ENCODE assay signal across 12 mouse cellular contexts in the genomic region with DNA sequence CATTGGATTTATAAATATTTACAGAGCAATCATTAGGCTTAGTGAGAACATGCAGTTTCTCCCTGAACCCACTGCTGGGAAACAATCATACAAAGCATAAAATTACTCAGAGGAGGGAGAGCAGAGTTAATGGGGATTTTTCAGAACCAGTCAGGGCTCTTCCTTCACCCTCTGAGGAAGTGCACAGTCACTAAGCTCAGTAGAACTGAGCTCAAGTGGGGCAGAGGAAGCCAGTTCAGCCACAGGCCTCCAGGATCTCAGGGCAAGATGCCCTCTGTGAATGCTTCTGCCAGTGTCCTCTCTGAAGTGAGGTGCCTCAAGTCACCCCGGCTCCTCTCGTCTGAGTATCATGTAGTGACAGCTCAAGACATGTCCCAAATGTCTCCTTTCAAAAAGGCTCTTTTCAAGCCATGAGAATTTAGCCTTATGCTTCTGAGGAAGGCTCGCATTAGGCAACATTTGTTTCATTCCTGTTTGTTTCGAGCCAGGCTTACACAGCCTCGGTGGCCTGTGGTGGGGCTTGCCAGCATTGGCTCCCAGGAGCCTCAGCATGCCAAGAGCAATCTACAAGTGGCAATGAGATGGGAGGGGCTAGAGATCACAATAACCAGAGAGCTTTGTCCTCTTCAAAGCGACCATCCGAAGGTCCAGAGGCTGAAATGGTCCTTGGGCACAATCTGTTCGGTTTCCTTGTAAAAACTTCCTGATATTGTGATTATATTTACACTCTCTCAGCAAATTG.
DNase-seq lines count a peak whose midpoint lies in the region; ATAC-seq and TF ChIP-seq lines count a peak whose summit lies in the region.
"Had no signal": no experiment of that assay in that cellular context is flagged by ENCODE, and none has a peak within 500 bp of the region (broad histone marks: within the 10 kb centered on the region; RNA-seq: fewer than 3 reads in every experiment).

No protein-coding gene starts in this region.

- H3K27me3 ChIP-seq in embryonic facial prominence, embryonic 13.5 days = no peaks in the 10 kb centered on the region
- H3K27me3 ChIP-seq in embryonic facial prominence, embryonic 10.5 days (replicated peaks; ENCODE audit: low read depth, poor library complexity, severe bottlenecking) = no peaks in the 10 kb centered on the region
- no peaks in the 10 kb centered on the region for H3K27me3 ChIP-seq in midbrain, postnatal 0 days (ENCODE audit: insufficient read depth, low read length)
- H3K27me3 ChIP-seq in hindbrain, embryonic 13.5 days = no peaks in the 10 kb centered on the region
- H3K27me3 ChIP-seq: heart, embryonic 13.5 days; limb, embryonic 13.5 days had no signal

- H3K36me3 ChIP-seq in embryonic facial prominence, embryonic 13.5 days = no peaks in the 10 kb centered on the region
- H3K36me3 ChIP-seq in embryonic facial prominence, embryonic 10.5 days (replicated peaks) = no peaks in the 10 kb centered on the region
- H3K36me3 ChIP-seq in midbrain, postnatal 0 days (ENCODE audit: insufficient read depth, low read length) = no peaks in the 10 kb centered on the region
- H3K36me3 ChIP-seq in hindbrain, embryonic 13.5 days = no peaks in the 10 kb centered on the region
- H3K36me3 ChIP-seq: heart, embryonic 13.5 days; limb, embryonic 13.5 days had no signal

- no peak overlapping the region for H3K4me3 ChIP-seq in embryonic facial prominence, embryonic 13.5 days
- H3K4me3 ChIP-seq in embryonic facial prominence, embryonic 10.5 days = no peak overlapping the region
- H3K4me3 ChIP-seq in midbrain, postnatal 0 days (ENCODE audit: low read depth, low read length) = no peak overlapping the region
- no peak overlapping the region for H3K4me3 ChIP-seq in hindbrain, embryonic 13.5 days
- H3K4me3 ChIP-seq: heart, embryonic 13.5 days; limb, embryonic 13.5 days had no signal

- no peak for TF ChIP-seq CTCF in midbrain, postnatal 0 days (IDR thresholded peaks at IDR 0.05)

- no peak for DNase-seq in embryonic facial prominence, embryonic 10.5 days (ENCODE audit: low spot score)
- peak; percentile 14 for DNase-seq in urinary bladder, postnatal 14 days (ENCODE audit: low spot score)
- DNase-seq in urinary bladder, postnatal 25 days (ENCODE audit: low spot score) = no peak
- peak; percentile 53 to 65 for DNase-seq in lung, adult 18-20 months
- no peak for DNase-seq in midbrain, postnatal 0 days (ENCODE audit: low spot score)
- DNase-seq in cerebellum, postnatal 36 days = no peak
- DNase-seq: kidney, postnatal 14 days; right cerebral cortex, postnatal 14 days had no signal

- H3K4me2 ChIP-seq in embryonic facial prominence, embryonic 13.5 days = no peak overlapping the region
- H3K4me2 ChIP-seq in midbrain, postnatal 0 days (ENCODE audit: low read depth, low read length, poor library complexity, severe bottlenecking) = no peak overlapping the region
- no peak overlapping the region for H3K4me2 ChIP-seq in hindbrain, embryonic 13.5 days
- H3K4me2 ChIP-seq: heart, embryonic 13.5 days; limb, embryonic 13.5 days had no signal

- WGBS in embryonic facial prominence, embryonic 13.5 days = 68% methylated on average over 8 of the region's 8 CpGs
- WGBS in embryonic facial prominence, embryonic 10.5 days = 83% methylated on average over 8 of the region's 8 CpGs
- 66% methylated on average over 8 of the region's 8 CpGs for WGBS in midbrain, postnatal 0 days
- WGBS in hindbrain, embryonic 13.5 days = 75% methylated on average over 8 of the region's 8 CpGs

- ATAC-seq in embryonic facial prominence, embryonic 13.5 days (ENCODE audit: insufficient number of reproducible peaks, insufficient read depth, low FRiP score, low TSS enrichment, low read depth) = no peak
- ATAC-seq in midbrain, postnatal 0 days (ENCODE audit: low FRiP score) = no peak
- no peak for ATAC-seq in hindbrain, embryonic 13.5 days (ENCODE audit: low FRiP score)

- H3K9ac ChIP-seq in embryonic facial prominence, embryonic 13.5 days = no peak overlapping the region
- no peak overlapping the region for H3K9ac ChIP-seq in midbrain, postnatal 0 days (replicated peaks; ENCODE audit: low read length, poor library complexity, severe bottlenecking)
- H3K9ac ChIP-seq in hindbrain, embryonic 13.5 days = no peak overlapping the region
- H3K9ac ChIP-seq: heart, embryonic 13.5 days; limb, embryonic 13.5 days had no signal

- H3K27ac ChIP-seq in embryonic facial prominence, embryonic 13.5 days = 0 out of 2 replicates have a peak overlapping the region, but pooled peaks have one; percentile 3
- no peak overlapping the region for H3K27ac ChIP-seq in embryonic facial prominence, embryonic 10.5 days (replicated peaks)
- no peak overlapping the region for H3K27ac ChIP-seq in midbrain, postnatal 0 days (ENCODE audit: low read depth, low read length)
- H3K27ac ChIP-seq in hindbrain, embryonic 13.5 days = no peak overlapping the region
- H3K27ac ChIP-seq: heart, embryonic 13.5 days; limb, embryonic 13.5 days had no signal

- peaks cover 7% of the 10 kb centered on the region; the same call in 1 of the 2 replicates for H3K4me1 ChIP-seq in embryonic facial prominence, embryonic 13.5 days
- no peaks in the 10 kb centered on the region for H3K4me1 ChIP-seq in embryonic facial prominence, embryonic 10.5 days
- H3K4me1 ChIP-seq in midbrain, postnatal 0 days (ENCODE audit: insufficient read depth, low read length) = no peaks in the 10 kb centered on the region
- H3K4me1 ChIP-seq in hindbrain, embryonic 13.5 days (replicated peaks) = no peaks in the 10 kb centered on the region

- no peaks in the 10 kb centered on the region for H3K9me3 ChIP-seq in embryonic facial prominence, embryonic 13.5 days
- no peaks in the 10 kb centered on the region for H3K9me3 ChIP-seq in embryonic facial prominence, embryonic 10.5 days
- no peaks in the 10 kb centered on the region for H3K9me3 ChIP-seq in midbrain, postnatal 0 days (ENCODE audit: low read length)
- H3K9me3 ChIP-seq in hindbrain, embryonic 13.5 days = no peaks in the 10 kb centered on the region
- H3K9me3 ChIP-seq: heart, embryonic 13.5 days; limb, embryonic 13.5 days had no signal

Comparison
In these comparisons a context has a peak if more than half of its experiments do, and no peak if none do; other contexts are left out.
1. DNase-seq: peak in urinary bladder, postnatal 14 days (single experiment) and lung, adult 18-20 months (2 of 2); none in embryonic facial prominence, embryonic 10.5 days (single experiment), urinary bladder, postnatal 25 days (single experiment), midbrain, postnatal 0 days (single experiment) and cerebellum, postnatal 36 days (0 of 2).